Mouse (Mus musculus) central nervous system, embryonic 11.5 days (tissue): Measurements from ENCODE around the gene Tmem63a. TPM values are rescaled to one million over a fixed set of nuclear protein-coding genes. Genes with fewer than 3 reads are reported as not detected.

Experiments used
- polyA plus RNA-seq: library from polyadenylated mRNA; depleted of rRNA; stranded (reverse); fragments of >200 nt; gene quantifications from 2 replicates; pipeline ENCODE4 v1.2.3, GENCODE M21; 2012; rRNA removed

Tmem63a gene
- 4.0 and 10.2 TPM in 2 replicates for polyA plus RNA-seq

GRCm38 (mm10) chr1:180942166-180943031 lies at the start of gene Tmem63a:
Gene Tmem63a (plus strand): TSS chr1:180942344.

DNA sequence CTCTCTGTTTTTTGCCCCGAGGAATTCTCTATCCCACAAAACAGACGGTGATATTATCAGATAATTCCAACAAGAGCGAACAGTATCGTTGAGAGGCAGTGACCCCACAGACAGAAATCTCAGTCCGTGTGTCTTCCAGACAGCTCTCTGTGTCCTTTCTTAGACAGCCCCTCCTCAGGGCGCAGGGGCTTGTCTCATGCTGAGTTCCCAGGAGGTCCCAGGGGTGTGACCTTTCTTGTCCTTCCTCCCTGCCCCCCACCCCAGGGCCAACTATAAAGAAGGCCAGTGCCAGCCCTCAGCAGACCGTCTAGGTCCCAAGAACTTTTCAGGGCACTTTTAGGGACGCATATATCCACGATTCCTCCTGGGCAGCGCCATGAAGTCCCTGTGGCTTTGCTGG lies 49.3 kb upstream of the Tmem63a start, which contains the start of gene Lefty2:
Lefty2 (plus strand) TSS at position 301 of the 400 bp plus-strand sequence.

DNA sequence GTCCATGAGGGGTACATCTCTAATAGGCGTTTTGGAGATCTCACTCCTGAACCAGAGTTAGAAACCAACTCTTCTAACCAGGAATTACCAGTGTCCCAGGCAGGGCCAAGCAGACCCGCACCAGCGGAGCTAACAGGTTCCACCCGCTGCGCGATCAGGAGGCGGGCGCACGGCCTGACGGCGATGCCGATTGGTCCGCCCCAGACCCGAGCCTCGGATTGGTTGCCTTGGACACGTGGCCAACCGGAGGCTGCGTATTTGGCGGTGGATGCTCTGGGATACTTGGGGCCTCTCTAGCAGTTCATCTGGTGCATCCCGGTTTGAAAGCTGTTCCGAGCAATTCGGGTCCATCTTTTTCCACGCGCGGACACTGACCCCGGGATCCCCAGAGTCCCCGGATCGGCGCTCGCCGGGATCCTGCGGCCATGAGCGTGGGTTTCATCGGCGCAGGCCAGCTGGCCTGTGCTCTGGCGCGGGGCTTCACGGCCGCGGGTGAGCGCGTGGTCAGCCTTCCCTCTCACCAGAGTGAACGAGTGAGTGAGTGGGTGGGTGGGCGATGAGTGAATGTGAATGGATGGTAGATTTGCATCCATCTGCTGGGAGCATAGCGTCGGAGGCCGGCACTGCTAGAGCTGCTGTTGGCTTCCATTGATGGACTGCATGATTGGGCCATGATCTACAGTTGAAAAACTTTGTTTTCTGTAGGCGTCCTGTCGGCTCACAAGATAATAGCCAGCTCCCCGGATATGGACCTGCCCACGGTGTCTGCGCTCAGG lies 37.9 kb upstream of the Tmem63a start, which contains the start of gene Pycr2:
Pycr2 (plus strand) TSS at position 255 of the 776 bp plus-strand sequence.

DNA sequence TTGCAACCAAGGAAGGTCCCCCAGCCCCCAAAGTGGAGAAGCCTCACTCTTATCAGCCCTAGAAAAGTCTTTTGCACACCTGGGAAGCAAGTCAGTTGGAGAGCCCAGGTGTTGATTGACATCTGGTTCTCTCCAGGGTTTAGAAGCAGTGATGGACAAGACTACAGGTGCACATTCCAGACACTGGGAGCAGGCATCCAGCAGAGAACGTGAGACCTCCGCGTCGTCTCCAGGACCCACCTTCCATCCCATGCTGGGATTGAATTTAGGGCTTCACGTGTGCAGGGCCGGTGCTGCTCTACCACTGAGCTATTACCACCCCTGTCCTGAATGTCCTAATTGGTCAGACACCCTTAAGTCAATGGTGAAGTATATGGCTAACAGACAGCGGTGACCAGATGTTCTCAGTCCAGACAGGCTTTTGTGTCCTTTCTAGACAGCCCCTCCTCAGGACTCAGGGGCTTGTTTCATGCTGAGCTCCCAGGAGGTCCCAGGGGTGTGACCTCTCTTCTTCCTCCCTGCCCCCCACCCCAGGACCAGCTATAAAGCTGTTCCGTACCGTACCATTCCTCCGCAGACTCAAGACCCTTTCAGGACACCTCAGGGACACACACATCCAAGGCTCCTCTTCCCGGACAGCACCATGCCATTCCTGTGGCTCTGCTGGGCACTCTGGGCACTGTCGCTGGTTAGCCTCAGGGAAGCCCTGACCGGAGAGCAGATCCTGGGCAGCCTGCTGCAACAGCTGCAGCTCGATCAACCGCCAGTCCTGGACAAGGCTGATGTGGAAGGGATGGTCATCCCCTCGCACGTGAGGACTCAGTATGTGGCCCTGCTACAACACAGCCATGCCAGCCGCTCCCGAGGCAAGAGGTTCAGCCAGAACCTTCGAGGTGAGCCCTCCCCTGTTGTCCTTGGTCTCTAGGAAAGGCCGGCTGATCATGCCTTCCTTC lies 7.4 kb upstream of the Tmem63a start, which contains the start of gene Lefty1:
Lefty1 (plus strand) TSS at position 556 of the 953 bp plus-strand sequence.

DNA sequence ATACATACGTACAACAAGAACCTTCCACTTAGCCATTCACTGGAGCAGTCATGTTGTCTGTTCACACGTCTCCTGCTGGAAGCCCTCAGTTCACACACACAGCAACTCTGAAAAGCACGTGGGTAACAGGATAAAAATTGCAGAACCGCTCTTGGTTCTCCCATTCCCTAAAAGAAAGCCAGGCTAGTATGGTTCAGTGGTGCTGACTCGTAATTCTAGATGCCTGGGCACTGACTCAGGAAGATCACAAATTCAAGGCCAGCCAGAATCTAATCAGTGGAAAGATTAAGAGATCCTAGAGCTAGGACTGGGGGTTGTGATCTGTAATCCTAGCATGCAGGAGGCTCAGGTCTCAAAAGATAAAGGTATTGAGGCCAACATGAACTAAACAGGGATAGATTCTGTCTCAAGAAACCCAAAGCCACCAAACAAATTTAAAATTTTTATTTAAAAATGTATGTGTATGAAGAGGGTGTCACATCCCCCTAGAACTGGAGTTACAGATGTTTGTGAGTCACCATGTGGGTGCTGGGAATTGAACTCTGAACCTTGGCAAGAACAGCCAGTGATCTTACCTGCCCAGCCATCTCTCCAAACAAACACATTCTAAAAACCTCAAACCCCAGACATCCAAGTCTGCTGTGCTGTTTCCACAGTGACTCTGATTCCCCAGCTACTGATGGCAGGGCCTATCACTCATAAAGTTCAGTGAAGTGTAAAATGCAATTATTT lies 78.8 kb downstream of the Tmem63a start, which contains the start of gene Ephx1:
Ephx1 (minus strand) TSS at position 149 of the 732 bp plus-strand sequence.

Other genes starting within 250 kb of the Tmem63a start
- gene Mixl1, start 245.3 kb upstream of the Tmem63a start, polyA plus RNA-seq = 0.05 and 0.10 TPM in 2 replicates
- 31.8 and 43.4 TPM in 2 replicates for gene Acbd3, start 216.3 kb upstream of the Tmem63a start, polyA plus RNA-seq
- 1,782 and 2,303 TPM in 2 replicates for gene H3f3a, start 128.4 kb upstream of the Tmem63a start, polyA plus RNA-seq
- 26.9 and 36.6 TPM in 2 replicates for gene Sde2, start 91.2 kb upstream of the Tmem63a start, polyA plus RNA-seq
- 0.09 TPM in 1 of 2 replicates, not detected in the other for gene Lefty2, start 49.2 kb upstream of the Tmem63a start, polyA plus RNA-seq
- gene Pycr2, start 38.1 kb upstream of the Tmem63a start, polyA plus RNA-seq = 56.5 and 60.9 TPM in 2 replicates
- 1.7 and 2.7 TPM in 2 replicates for gene Lefty1, start 7.3 kb upstream of the Tmem63a start, polyA plus RNA-seq
- gene Ephx1, start 78.6 kb downstream of the Tmem63a start, polyA plus RNA-seq = 0.95 and 1.4 TPM in 2 replicates
- not detected in 2 replicates for gene 9130409I23Rik, start 108.9 kb downstream of the Tmem63a start, polyA plus RNA-seq
- gene Nvl, start 201.9 kb downstream of the Tmem63a start, polyA plus RNA-seq = 37.4 and 64.3 TPM in 2 replicates
- gene Cnih4, start 202.3 kb downstream of the Tmem63a start, polyA plus RNA-seq = 30.9 and 33.8 TPM in 2 replicates